Mouse (Mus musculus) embryo, embryonic 10 days (tissue): ENCODE data around the gene Fam47e.

ENCODE experiments used
- DNase-seq: peaks from one replicate; pipeline ENCODE4 v3.0.0-alpha.2; 2015; ENCODE audit warnings: low spot score

Gene Fam47e

GRCm38 (mm10) chr5:92602691-92603690, 48.1 kb downstream of the Fam47e start, which contains the start of gene Stbd1:
Gene Stbd1 (plus strand): TSS chr5:92603041.
- DNase-seq: peak; percentile 80

- DNase-seq: no peak
These were observed 49.8 kb downstream of the Fam47e start for GRCm38 (mm10) chr5:92604452-92605247.

GRCm38 (mm10) chr5:92607492-92608229, 52.8 kb downstream of the Fam47e start:
- DNase-seq: no peak

- DNase-seq: no peak
These were observed 57.9 kb downstream of the Fam47e start for GRCm38 (mm10) chr5:92612756-92613155.

- DNase-seq: no peak
These were observed 67.0 kb downstream of the Fam47e start for GRCm38 (mm10) chr5:92621883-92622282.

GRCm38 (mm10) chr5:92627896-92628295, 73.0 kb downstream of the Fam47e start:
- DNase-seq: peak; percentile 35

GRCm38 (mm10) chr5:92633526-92633925, 78.7 kb downstream of the Fam47e start:
- peak; percentile 27 for DNase-seq

- no peak for DNase-seq
These were observed 80.0 kb downstream of the Fam47e start for GRCm38 (mm10) chr5:92634916-92635315.

GRCm38 (mm10) chr5:92635891-92636290, 81.0 kb downstream of the Fam47e start:
- DNase-seq: no peak

- no peak for DNase-seq
These were observed 86.0 kb downstream of the Fam47e start for GRCm38 (mm10) chr5:92640861-92641260.
